Mouse (Mus musculus) adrenal gland, adult 2 months (tissue): ENCODE measurements at regions not wholly inside any gene's neighbourhood (a gene's known extent, or its start where the extent isn't known, plus 50 kb on each side); places are given as distances from the start of the nearest gene placed in this dataset.
"Not testable (repeated sequence)": the region's sequence is repeated elsewhere in the genome, so short reads cannot be mapped to it uniquely, and the experiment has no call there.

Experiments
- DNase-seq: peaks from one replicate; pipeline ENCODE4 v3.0.0; 2021

DNA sequence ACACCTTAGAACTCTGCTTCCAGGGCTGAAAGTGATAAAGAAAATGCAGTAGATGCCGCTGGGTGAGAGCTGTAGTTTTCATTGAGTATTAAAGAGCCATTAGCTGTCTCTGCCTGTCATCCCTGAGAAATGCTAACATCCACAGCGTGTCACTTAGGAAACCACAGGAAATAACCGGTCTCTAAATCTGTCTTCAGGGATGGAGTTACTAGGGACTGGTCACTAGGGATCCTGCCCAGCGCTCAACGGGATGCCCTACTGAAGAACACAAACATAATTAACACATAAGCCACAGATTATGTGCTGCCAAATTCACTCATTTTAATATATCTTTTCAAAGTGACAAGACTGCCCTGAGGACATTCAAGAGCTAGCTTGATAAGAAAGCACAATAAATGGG lies 329.3 kb upstream of the Cdh4 start:
- DNase-seq, result no peak

DNA sequence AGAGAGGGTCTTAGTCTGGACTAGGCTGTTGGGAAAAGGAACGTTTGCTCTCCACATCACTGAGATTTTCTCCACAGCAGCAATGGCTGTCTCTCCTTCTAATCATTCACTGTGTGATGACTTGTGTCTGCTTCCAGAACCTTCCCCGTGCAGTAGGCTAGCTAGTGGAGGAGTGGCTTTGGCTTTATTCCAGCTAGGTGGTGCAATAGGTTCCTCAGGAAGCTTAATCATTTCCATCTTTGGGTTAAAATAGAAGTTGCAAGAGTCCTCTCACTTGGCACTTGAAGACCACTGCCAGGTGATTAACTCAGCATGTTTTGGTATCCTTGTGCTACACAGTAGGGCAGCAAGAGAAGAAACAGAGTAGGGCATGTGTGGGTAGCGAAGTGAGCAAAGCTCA lies 314.2 kb upstream of the Cdh4 start:
- DNase-seq, result no peak

DNA sequence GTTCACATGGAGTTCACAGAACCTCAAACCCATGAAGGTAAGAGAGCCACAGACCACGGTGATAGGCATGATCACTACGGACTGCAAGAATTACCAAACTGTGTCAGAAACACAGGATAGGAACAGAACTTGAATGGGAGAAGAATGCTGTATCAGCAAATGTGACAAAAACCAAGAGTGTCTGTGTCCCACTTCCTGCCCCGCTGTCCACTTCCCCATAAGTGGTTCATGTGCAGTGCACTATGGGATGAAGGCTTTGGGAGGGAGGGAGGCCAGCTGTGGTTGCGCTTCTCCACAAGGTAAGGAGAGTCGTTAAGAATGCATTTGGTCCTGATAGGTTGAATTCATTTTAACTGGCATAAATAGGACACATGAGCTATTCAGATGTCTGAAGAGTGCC lies 313.8 kb upstream of the Cdh4 start:
- no peak for DNase-seq

DNA sequence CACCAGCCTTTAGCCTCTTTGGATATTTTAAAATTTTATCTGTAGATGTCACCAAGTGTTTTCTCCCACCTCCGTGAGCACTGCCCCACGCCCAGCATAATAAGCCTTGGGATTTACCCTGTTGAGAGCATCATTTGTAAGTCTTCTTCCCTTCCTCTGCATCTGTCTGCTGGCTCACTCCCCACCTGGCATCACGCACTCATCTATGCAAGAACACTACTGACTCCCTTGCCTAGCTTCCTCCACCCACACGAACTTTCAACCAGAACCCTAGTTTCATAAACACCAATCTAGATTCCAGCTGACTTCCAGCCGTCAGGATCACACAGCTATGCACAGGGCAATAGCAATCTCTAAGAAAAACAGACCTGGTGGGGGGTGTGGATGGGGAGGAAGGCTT lies 311.2 kb upstream of the Cdh4 start:
- no peak for DNase-seq

DNA sequence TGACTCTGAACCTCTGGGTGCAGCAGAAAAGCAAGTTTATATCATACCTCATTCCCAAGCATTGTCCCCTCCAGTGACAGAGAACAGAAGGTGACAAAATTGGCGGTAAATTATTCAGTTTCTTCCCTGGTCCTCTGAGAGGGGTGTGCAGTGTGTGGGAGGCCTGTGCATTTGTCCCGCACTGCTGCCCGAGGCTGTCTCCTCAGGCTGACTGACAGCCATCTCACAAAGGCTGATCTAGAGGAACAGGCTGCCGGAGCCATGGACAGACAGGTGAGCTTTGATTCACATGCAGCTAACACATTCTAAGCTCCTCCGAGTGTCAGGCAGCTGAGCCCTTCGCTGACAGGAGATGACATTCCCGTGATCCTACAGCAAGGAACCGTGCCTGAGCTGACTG lies 299.9 kb upstream of the Cdh4 start:
- DNase-seq, result no peak

DNA sequence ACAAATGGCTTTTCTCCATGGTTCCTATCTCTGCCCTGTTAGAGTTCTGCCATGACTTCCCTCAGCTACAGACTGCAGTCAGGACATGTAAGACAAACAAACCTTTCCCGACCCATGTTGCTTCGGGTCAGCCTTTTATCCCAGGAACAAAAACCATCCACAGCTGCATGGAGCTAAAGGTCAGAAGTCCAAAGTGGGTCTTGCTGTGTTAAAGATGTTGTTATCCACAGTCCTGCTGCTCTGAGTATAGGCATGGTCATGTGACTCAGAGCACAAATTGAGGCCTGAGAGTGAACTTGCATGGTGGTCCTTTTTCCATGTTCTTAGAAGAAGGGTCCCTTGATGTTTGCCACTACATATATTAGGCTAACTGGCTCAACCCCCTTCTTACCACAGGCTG lies 296.5 kb upstream of the Cdh4 start:
- no peak for DNase-seq

DNA sequence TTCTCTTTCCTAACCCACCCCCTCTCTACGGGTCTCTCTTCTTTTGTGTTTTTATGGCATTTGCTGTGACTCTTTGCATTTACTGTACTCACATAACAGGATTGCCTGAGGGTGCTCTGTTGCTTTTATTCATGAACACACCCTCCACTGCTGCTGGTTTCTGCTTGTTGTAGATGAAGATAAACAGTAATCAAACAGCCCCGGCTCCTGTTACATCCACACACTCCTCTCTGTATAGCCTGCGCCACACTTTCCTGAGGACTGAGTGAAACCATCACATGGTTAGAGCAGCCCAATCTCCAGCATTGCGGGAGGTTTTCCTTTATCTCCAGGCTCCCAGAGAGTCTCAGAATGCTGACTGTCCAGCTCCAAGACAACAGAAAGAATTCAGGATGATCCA lies 296.0 kb upstream of the Cdh4 start:
- no peak for DNase-seq

DNA sequence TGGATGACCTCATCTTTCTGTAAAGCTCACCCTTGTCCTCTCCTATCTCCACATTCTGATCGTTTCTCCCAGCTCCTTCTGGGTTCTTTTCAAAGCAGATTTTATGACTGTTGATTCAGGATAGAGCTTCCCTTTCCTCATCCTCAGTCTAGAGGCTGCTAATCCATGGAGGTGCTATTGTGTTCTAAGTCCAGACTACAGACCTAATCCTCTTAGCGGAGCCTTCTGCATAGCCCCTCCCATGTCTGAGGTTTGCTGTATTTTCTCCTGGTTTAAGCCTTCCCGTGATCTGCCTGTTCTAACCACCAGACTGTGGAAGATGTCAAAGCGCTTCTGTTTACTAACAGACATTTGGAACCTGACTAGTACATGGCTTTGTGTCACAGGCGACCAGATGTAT lies 294.0 kb upstream of the Cdh4 start:
- no peak for DNase-seq

DNA sequence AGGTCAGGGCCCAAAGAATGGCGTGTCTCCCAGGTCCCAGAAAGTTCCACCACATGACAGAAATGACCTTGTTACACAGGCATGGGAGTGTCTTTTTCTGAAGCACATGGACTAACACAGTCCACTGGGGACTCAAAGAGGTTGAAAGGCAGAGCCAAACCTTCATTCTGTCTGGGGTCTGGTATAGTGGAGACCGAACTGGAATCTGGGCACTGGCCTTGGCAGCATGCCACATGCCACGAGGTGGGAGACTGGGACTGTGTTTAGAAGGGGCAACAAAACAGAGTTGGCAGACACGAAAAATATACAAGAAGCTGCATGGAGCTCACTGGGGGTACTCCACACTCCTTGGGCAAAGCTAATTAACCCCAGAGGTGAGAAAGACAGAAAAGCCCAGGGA lies 293.6 kb upstream of the Cdh4 start:
- DNase-seq, result no peak

DNA sequence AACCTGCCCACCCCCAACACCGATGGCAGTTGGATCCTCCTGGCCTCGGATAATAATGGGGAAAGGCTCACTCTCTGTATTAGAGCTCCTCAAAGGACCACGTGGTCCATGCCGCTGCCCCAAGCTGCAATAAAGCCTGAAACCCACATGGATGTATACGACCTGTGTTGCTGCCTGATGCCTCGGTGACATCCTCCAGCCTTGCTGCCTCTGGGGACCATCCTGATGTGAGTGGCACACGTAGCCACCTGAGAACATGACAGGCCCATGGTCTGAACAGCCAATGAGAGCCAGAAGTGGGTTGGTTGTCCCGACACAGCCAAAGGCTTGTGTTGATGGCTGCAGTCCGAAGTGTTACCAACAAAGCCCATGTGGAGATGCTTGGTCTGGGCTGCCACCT lies 283.4 kb upstream of the Cdh4 start:
- DNase-seq, result no peak

DNA sequence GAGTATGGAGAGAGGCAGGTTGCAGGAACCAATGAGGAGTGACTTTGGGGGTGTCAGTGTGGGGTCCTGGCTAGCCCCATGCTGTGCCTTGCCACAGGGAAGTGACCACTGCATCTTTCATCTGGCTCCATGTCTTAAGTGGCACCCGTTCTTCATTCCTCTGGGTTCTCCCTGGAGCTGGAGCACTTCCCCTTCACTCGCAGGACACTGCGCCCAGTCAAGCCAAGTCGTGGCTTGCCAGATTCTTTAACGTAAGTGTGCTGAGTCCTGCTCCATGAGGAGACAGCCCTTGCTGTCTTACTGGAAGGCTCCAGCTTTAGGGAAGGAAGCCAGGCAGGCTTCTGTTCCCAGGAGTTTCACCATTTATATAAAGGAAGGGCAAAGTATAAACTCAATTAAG lies 279.1 kb upstream of the Cdh4 start:
- DNase-seq, result no peak

DNA sequence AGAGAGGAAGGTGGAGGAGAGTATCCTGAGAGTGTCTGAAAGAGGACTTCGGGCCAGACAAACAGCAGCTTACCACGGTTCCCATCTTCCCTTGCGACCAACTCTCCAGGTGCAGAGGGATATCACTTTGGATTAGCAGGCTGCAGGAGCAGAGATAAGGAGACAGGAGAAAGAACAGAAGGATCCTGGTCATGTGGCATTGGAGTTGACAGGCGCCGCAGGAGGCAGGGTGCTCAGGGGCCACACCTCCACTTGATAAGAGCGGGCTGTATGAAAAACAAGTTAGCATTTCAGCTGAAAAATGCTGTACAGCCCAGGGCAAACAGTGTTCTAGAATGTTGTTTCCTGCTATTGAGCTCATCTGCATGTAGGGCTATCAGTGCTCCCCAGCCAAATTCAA lies 272.1 kb upstream of the Cdh4 start:
- no peak for DNase-seq

DNA sequence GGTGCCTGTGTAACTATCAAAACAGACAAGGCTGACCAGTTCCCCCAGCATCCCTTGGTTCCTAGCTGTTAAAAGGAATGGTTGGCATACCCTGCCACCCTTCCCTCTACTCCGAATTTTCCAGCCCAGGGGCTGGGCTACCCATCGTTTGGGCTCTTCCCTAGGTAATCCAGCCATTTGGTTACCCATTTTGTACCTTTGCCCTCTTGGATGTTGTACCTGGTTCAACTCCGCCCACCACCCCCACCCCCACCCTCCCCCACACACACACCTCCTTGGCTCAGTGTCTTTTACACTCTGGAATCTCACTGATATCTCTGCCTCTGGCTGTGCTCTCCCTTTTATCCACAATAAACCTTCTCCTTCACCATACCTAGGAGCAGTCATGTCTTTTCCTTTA lies 271.6 kb upstream of the Cdh4 start:
- DNase-seq, result no peak

DNA sequence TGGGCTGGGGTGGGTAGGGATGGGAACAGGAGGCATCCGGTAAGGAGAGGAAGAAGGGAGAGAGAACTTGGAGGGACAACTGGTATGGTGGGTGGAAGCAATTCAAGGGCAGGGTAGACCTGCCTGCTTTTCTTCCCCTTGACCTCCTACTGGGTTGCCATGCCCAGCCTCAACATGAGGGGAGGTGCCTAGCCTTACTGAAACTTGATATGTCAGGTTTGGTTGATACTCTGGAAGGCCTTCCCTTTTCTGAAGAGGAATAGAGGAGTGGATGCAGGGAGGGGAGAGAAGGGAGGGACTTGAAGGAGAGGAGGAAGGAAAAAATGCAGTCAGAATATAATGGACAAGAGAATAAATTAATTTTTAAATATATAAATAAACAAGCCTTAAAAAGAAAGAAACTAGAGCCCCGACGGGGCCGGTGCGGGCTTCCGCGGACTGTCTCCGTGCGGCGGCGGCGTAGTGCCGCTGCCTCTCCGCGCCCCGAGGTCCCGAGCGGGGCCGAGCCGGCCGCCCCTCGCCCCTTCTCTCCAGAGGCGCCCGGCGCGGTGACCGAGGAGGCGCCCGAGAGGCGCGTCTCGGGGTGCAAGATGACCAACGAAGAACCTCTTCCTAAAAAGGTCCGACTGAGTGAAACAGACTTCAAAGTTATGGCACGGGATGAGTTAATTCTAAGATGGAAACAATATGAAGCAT lies 265.2 kb upstream of the Cdh4 start:
- DNase-seq, result not testable (repeated sequence)

DNA sequence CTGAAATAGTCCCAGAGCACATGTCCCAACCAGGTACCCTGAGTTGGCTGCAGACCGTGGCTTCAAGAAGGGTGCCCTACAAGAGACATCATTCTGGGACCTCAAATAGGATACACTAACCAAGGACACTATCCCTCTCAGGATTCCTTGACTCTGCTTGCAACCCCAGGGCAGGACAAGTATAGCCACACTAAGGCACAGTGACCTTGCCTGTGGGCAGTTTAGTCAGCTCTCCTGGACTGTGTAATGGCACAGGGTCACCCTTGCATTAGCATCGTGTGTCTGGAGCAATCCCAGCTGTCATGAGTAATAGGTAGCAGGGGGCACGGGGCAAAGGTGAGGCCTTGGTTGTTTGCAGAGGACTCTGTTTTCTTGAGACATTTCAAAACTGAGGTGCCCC lies 260.9 kb upstream of the Cdh4 start:
- DNase-seq, result no peak

DNA sequence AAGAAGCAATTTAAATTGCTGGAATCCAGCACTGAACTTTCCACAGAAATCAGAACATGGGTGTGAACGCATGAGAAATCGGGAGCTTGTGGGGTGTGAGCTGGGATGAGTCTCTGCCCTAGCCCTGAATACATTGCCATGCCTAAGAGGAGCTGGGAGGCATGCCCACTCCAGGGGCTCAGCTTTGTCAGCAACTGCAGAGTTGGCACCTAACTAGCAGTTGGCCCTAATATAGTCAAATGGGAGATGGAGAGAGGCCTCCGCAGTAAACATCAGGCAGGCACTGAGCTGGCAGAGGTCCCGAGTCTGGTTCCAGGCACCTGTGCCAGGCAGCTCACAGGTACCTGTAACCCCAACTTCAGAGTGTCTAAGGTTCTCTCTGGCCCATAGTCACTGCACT lies 260.1 kb upstream of the Cdh4 start:
- DNase-seq, result no peak

DNA sequence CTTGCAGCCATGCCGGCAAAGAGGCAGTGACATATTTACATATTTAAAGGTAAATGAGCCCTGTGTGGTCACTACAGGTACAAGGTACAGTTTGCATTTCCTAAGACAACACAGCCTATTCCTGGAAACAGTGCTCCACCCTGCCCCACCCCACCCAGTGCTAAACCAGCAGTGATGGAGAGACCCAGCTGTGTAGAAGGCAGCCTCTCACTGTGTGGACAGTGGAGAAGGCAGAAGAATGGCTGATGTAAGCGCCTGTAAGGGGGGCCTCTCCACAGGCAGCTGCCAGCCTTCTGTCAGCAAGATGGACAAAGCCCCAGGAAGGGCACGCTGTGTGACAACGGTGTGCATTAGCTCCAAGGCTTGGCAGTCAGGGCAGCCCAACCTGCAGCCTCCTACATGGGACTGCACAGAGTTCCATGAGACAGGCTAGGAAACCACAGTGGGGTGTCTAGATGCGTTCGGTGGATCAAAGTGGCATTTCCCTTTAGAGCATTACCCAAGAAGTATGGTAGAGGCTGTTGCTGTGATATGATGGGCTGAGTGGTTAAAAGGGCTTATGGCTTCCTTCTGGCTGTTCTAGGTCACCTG lies 249.2 kb upstream of the Cdh4 start:
- DNase-seq, result no peak

DNA sequence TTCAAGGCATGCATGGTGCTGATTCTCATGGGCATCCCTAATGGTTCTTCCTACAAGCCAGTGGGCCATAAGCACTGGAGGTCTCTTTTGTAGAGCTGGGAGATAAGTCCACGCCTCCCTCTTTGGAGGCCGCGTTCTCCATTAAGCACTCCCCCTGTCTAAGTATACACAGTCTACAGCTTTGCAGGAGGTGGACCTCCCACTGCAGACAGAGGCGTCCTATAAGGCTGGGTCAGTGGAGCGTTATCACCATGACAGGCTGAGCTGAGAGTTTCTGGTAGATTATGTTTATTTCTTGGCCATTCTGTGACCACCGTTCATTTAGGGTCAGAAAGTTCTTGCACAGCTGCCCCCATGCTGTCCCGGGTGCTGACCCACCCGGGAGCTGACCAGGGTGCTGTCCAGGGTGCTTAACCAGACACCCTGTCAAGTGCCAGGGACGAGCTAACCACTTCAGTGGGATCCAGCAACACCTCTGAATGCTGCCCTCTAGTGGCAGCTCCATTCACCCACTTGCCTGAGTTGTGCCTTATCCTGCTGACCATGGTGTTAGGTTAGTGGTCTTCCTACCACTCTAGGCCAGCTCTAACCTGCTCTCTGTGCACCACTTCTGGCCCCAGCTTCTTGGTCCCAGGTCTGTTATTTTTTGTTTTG lies 248.6 kb upstream of the Cdh4 start:
- DNase-seq, result peak; percentile 60

DNA sequence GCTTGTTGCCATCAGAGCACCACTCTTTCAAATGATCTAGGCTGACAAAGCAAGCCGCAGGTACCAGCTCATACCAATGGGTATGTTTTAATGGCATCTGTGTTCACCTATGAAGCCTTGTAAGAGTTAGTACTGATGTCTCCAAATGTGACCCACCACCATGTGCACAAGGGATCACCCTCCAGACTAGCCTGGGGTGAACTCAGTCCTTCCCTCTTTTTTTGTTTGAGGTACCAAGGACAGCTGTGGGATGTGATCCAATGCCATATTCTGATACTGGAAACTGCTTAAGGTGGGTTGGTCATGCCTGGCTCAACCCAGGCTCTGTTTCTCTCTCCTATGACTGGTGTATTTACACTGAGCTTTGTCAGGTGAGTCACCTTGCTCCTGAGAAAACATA lies 244.8 kb upstream of the Cdh4 start:
- DNase-seq, result no peak

DNA sequence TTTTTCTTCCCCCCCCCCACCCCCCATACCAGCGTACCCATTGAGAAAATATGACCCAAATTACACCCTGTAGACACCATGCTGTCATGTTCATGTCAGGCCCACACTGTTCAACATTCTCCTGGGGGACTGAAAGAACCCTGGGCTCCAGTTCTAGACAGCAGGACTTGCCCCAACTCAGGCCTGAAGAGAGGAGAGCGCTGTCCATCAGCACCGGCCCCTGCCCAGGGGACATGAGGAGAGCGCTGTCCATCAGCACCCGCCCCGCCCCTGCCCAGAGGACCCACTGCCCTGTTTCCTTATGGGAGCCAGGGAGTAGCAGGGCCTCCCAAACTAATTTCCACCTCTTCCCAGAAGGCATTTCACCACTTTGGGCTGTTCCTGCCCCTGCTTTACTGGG lies 241.7 kb upstream of the Cdh4 start:
- no peak for DNase-seq

DNA sequence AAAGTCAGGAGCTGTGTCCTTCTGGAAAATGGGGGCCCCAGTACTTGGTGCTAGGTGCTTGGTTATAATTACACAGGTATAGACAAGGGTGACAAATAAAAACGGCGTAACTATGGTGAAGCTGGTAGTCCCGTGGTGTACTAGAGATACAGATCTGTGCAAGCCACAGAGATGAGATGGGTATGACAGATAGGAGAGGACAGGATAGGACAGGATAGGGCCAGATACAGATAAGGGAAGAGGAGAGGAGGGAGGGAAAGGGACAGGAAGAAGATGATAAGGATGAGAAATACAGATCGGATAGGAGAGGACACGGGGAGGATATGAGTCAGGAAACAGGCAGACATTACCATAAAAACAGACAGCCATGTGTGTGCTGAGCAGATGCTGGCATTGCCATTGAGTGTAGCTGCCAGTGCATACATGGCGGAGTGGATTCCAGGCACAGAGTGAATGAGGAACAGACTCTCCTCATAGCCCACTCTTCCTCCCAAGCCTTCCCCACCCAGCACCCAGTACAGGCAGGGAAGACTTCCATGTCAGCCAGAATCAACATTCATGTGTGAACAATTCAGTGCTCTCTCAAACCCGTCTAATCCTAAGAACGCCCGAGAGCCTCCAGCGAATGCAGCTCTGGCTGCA lies 231.9 kb upstream of the Cdh4 start:
- DNase-seq, result no peak

DNA sequence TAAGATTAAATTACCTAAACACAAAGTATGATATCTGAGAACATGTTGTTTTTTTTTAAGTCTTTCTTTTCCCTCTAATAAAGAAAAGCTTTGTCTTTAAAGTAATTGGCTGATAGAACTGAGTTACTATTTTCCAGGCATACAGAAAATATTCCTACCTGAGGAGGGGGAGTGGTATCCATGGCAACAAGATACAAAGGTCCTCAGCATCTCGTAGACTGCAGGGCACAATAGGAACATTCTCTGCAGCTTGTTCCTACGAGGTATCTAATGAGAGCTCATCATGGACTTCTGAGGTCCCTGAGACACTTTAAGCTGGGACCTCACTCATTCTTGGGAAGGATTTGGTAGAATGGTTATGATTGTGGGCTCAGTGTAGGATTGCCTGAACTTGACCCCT lies 225.5 kb upstream of the Cdh4 start:
- DNase-seq, result no peak

DNA sequence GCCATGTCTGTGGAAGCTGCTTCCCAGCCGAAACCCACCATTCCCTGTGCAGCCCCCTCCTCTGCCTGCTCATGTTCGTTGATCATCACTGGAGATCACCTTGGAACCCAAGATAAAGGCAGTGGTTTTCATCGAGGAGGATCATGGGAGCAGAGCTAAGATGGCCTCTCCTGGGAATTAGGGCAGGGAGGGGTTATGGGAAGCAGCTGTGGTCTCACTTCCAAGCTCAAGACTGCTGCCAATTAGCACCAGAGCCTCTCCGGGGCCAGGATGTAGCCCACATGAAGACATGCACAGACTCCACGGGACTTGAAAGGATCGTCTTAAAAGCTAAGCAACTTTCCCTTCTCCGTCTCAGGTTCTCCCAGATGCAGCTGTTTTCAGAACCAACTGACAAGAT lies 214.1 kb upstream of the Cdh4 start:
- DNase-seq, result no peak
